Mouse (Mus musculus): ENCODE measurements around the gene Mageb16.

The Mageb16 gene

DNA sequence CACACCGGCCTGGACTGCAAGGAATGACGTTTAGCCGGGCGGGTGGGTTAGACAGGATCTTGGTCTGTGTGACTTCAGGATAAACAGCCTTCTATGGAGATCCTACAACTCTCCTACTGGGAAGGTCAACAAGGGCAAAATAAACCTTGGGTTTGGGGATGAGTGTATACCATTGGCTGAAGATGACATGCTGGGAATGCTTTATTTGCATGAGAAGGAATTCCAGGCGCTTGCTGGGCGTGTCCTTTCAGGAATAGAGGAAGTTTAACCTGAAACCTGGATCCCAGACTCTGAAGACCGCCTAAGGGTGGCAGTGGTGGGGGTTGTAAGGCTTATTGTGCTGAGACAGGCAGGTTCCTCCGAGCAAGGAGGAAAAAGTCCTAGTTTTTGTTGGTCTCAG is at the start of gene Mageb16:
TSS of gene Mageb16 (minus strand) at position 25 of the 400 bp plus-strand sequence.
- no peak for DNase-seq

- DNase-seq = no peak
These were observed 20.1 kb downstream of the Mageb16 start for GRCm38 (mm10) chrX:79651091-79651490.

- no peak for DNase-seq
These were observed 35.8 kb downstream of the Mageb16 start for GRCm38 (mm10) chrX:79635396-79635795.

DNA sequence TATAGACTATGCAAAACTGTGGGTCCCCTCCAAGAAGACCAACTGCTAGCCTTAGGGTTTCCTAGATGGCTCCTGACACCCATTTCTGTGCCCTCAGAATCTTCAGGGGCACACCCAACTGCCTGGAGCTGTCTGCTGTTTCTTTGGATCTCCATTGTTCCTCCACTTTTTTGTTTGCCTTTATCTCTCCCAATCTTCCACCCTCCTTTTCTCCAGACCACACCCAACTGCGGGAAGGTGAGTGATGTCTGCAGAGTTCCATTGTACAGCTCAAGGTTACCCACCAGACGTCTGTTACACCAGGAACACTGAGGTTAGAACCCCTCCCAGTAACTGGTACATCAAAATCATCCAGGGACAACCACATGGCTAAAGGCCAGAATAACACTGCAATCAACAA is 64.8 kb downstream of the Mageb16 start:
- no peak for DNase-seq
